Mouse (Mus musculus) megakaryocyte, adult 5-6 weeks (primary cell): ENCODE results near the gene Rars. TPM values are rescaled to one million over a fixed set of nuclear protein-coding genes. Genes with fewer than 3 reads are reported as not detected.
A peak's percentile ranks its signal among the peaks of the same experiment; 100 is the strongest.

ENCODE experiments used
- ATAC-seq: 2 replicates; pipeline ENCODE4 v1.8.0; 2016; ENCODE audit warnings: mild to moderate bottlenecking, inconsistent platforms; ENCODE audit not compliant: poor library complexity, severe bottlenecking
- total RNA-seq, 2 experiments: library from RNA; stranded (forward) in 1 of 2; stranded (reverse) in 1 of 2; fragments of 153-499, 151-499 nt in 1 of 2; fragments of 221-1000, 200-1000 nt in 1 of 2; gene quantifications; 2 replicates each; pipeline versions ENCODE4 v1.2.3 to v1.2.4; 2015 to 2017

The Rars gene
- total RNA-seq, 2 experiments from 2014 or later, result 52.0 to 60.7 TPM

GRCm38 (mm10) chr11:35770741-35771504 lies 63.4 kb downstream of the Rars start:
- ATAC-seq, result no peak

- ATAC-seq, result peak; percentile 72
Observed at GRCm38 (mm10) chr11:35769746-35770437, 64.4 kb downstream of the Rars start.

- ATAC-seq, result peak; percentile 96
Observed at GRCm38 (mm10) chr11:35769188-35769745, 65.0 kb downstream of the Rars start, which contains the start of gene Pank3. Gene Pank3, plus strand, starts transcription at chr11:35769484.

DNA sequence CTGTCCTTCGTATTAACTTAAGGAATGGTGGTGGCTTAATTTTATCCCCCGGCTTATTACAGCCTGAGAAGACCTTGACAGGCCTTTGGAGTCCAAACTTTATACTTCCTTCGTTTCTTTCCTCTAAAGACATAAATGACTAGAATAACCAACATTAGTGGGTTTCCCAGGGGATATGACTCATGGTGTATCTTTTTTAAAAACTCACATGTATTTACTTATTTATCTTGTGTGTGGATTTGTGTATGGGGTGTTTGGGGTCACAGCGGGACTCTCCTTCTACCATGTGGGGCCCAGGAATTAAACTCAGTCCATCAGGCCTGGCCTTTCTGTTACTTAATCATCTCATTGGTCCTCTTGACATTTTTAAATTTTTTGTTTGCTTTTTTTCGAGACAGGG lies 67.5 kb downstream of the Rars start:
- no peak for ATAC-seq

DNA sequence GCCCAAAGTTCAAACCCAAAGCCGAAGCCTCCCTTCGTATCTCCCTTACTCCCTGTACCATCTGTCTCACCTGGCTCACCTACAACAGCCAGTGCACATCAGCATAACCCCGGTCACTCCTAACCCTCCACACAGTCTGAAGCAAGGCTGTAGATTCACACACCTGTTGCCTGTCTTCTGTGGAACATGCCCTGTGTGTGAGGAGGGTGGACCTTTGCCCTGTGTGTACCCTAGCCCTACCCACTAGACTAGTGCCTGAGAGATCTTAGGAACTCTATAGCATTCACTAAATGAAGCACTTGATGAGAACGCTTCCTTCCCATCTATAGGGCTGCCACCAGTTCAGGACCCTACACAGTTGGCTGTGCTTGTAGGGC lies 73.7 kb downstream of the Rars start:
- no peak for ATAC-seq

DNA sequence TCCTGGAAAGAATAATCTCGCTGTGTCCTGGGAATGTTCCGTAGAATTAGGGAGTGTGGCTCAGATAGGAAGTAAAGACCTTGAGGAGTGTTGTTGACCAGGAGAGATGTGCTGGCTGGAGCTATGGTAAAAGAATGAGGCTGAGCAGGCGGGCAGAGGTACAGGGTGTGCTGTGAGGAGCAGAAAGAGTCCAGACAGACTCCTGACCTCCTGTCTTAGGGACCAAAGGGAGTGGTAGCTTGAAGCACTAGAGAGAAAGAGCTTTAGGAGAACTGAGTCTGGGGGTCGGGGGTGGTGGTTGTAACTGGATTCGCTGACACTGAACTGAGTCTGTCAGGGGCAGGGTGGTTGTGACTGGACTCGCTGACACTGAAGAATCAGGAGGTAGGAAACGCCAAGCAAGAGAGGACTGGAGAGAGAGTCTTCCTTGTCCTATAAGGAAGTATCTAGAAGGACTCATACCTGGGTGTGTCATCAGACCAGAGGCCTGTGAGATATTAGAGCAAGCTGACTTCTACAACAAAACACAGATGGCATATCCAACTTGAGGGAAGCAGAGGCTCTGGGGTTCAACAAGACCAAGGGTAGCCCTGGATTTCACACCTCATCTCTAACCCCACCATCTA lies 74.2 kb downstream of the Rars start:
- ATAC-seq, result no peak

Other genes starting within 250 kb of the Rars start
- 27.8 and 29.3 TPM in 2 replicates for gene Pank3, start 65.0 kb downstream of the Rars start, total RNA-seq (2015)
- 50.2 and 51.9 TPM in 2 replicates for gene Pank3, start 65.0 kb downstream of the Rars start, total RNA-seq (2017)
- not detected in 2 replicates for gene Fbll1, start 35.6 kb downstream of the Rars start, total RNA-seq (2015)
- gene Fbll1, start 35.6 kb downstream of the Rars start, total RNA-seq (2017), result not detected in 2 replicates
- not detected in 2 replicates for gene Wwc1, start 146.0 kb upstream of the Rars start, total RNA-seq (2015)
- gene Wwc1, start 146.0 kb upstream of the Rars start, total RNA-seq (2017), result not detected in 2 replicates